15 mouse cellular contexts compared by ENCODE assay signal in the genomic region with DNA sequence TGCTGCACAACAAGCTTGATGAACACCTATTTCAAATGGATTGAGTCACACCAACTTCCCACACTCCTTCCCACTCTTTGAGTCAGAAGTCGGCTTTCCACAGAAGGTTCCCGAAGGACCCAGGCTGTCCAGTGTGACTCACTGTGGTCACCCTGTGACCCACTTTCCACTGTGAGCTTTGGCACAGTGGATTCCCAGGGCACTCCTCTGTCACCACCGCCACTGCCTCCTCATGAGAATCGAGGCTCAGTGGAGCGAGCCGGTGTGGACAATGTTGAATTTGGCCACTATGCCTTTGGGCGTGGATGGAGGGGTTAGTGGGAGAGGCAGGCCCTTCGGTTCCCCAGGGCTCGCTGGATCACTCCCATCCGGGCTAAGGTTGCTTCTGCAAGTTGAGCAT. TPM values are rescaled to one million over a fixed set of nuclear protein-coding genes. Genes with fewer than 3 reads are reported as not detected.
DNase-seq lines count a peak whose midpoint lies in the region; ATAC-seq and TF ChIP-seq lines count a peak whose summit lies in the region.
"Had no signal": no experiment of that assay in that cellular context is flagged by ENCODE, and none has a peak within 500 bp of the region (broad histone marks: within the 10 kb centered on the region; RNA-seq: fewer than 3 reads in every experiment).

No protein-coding gene starts in this region.

- WGBS in intestine, postnatal 0 days: 90% methylated on average over 10 of the region's 10 CpGs

- H3K4me2 ChIP-seq in myocyte (ENCODE audit: low read depth): peak overlapping the region; percentile 54
- H3K4me2 ChIP-seq in intestine, postnatal 0 days (replicated peaks; ENCODE audit: low read depth): no peak overlapping the region
- H3K4me2 ChIP-seq: liver, embryonic 13.5 days; midbrain, embryonic 13.5 days; neural tube, embryonic 12.5 days had no signal

- H3K4me1 ChIP-seq in intestine, postnatal 0 days (replicated peaks; ENCODE audit: control insufficient read depth, insufficient read depth, low read length): no peaks in the 10 kb centered on the region
- H3K4me1 ChIP-seq: liver, embryonic 13.5 days; midbrain, embryonic 13.5 days; neural tube, embryonic 12.5 days had no signal

- no peak for TF ChIP-seq POLR2A in myocyte (IDR thresholded peaks at IDR 0.05; ENCODE audit: insufficient read length, low read depth)

- no peaks in the 10 kb centered on the region for H3K36me3 ChIP-seq in myocyte (ENCODE audit: control insufficient read depth, insufficient read depth)
- no peaks in the 10 kb centered on the region for H3K36me3 ChIP-seq in intestine, postnatal 0 days (ENCODE audit: control insufficient read depth, insufficient read depth)
- H3K36me3 ChIP-seq: liver, embryonic 13.5 days; midbrain, embryonic 13.5 days; neural tube, embryonic 12.5 days had no signal

- H3K27me3 ChIP-seq in myocyte (ENCODE audit: control insufficient read depth, insufficient read depth, insufficient read length): no peaks in the 10 kb centered on the region
- H3K27me3 ChIP-seq in intestine, postnatal 0 days (replicated peaks; ENCODE audit: control insufficient read depth, insufficient read depth, low read length): no peaks in the 10 kb centered on the region
- H3K27me3 ChIP-seq: liver, embryonic 13.5 days; midbrain, embryonic 13.5 days; neural tube, embryonic 12.5 days had no signal

- H3K9ac ChIP-seq in intestine, postnatal 0 days (ENCODE audit: low read depth, low read length): no peak overlapping the region
- H3K9ac ChIP-seq: liver, embryonic 13.5 days; midbrain, embryonic 13.5 days; neural tube, embryonic 12.5 days had no signal

- no peak overlapping the region for H3ac ChIP-seq in myocyte (ENCODE audit: control insufficient read depth, insufficient read length)

- H3K9me3 ChIP-seq in intestine, postnatal 0 days (ENCODE audit: control insufficient read depth): no peaks in the 10 kb centered on the region
- H3K9me3 ChIP-seq: liver, embryonic 13.5 days; midbrain, embryonic 13.5 days; neural tube, embryonic 12.5 days had no signal

- no peaks in the 10 kb centered on the region for H3K79me2 ChIP-seq in myocyte (ENCODE audit: control insufficient read depth, insufficient read depth)

- no peak overlapping the region for H3K27ac ChIP-seq in intestine, postnatal 0 days (ENCODE audit: low read depth, low read length)
- H3K27ac ChIP-seq: liver, embryonic 13.5 days; midbrain, embryonic 13.5 days; neural tube, embryonic 12.5 days had no signal

- ATAC-seq in megakaryocyte, adult 5-6 weeks (ENCODE audit: poor library complexity, severe bottlenecking): no peak
- ATAC-seq in granulocyte monocyte progenitor cell, adult 5-6 weeks (replicated peaks; ENCODE audit: poor library complexity, severe bottlenecking): no peak
- ATAC-seq in intestine, postnatal 0 days: no peak
- ATAC-seq: forebrain, embryonic 16.5 days; midbrain, embryonic 13.5 days had no signal

- no peak overlapping the region for H3K4me3 ChIP-seq in myocyte
- H3K4me3 ChIP-seq in intestine, postnatal 0 days (ENCODE audit: low read depth, low read length): no peak overlapping the region
- H3K4me3 ChIP-seq: liver, embryonic 13.5 days; midbrain, embryonic 13.5 days; neural tube, embryonic 12.5 days had no signal

- no peak for TF ChIP-seq CTCF in intestine, postnatal 0 days (IDR thresholded peaks at IDR 0.05; ENCODE audit: low read depth)

- peak; percentile 31 for DNase-seq in right cerebral cortex, adult 18-20 months
- no peak for DNase-seq in right cerebral cortex, postnatal 4 days
- peak; percentile 33 for DNase-seq in adrenal gland, adult 8-10 months
- DNase-seq in gastrocnemius, adult 8-10 months (ENCODE audit: low spot score in 2 of 2): peak; percentile 33 to 36
- DNase-seq: cerebellum, postnatal 36 days; kidney, adult 8-10 months; liver, embryonic 13.5 days; lung, postnatal 10 days had no signal

TF ChIP-seq in myocyte, 11 proteins besides CTCF, POLR2A, EP300 and RAD21:
- TF ChIP-seq MYOD1 (IDR thresholded peaks at IDR 0.05; ENCODE audit: control insufficient read depth in 1 of 3, insufficient read length in 2 of 3, low read depth in 2 of 3) (no peak), CEBPB (IDR thresholded peaks at IDR 0.05; ENCODE audit: insufficient read depth, poor library complexity, severe bottlenecking) (0 out of 2 replicates have a peak, but pooled peaks have one; percentile 31), SRF (IDR thresholded peaks at IDR 0.05; ENCODE audit: control insufficient read depth, insufficient read length, low read depth) (no peak)

RNA-seq across cellular contexts. Expression of a gene that starts 25.3 kb away (rescaled TPM):
- 10 to 100 TPM; 18.2 to 48.1 (median 25.2) TPM for total RNA-seq in adrenal gland, adult 8-10 months (2022)
- total RNA-seq in gastrocnemius, adult 8-10 months (2022): 10 to 100 TPM; 15.1 to 28.1 (median 17.1) TPM
- 63.3 TPM for polyA plus RNA-seq in myocyte (2012; fragmentation: generic; extraction: Trizol)
- 0.13 TPM in 1 of 2 replicates, not detected in the other for total RNA-seq in megakaryocyte, adult 5-6 weeks (2015)
- not detected in 2 replicates for total RNA-seq in megakaryocyte, adult 5-6 weeks (2017)
- total RNA-seq in granulocyte monocyte progenitor cell, adult 5-6 weeks (2014; fragmentation: Nextera tagmentation): not detected in 2 replicates
- total RNA-seq in granulocyte monocyte progenitor cell, adult 5-6 weeks (2017): 0.13 TPM in 1 of 2 replicates, not detected in the other
- polyA plus RNA-seq in intestine, postnatal 0 days (2015; fragmentation: Nextera tagmentation; extraction: Ambion mirVana): 99.2 and 101 TPM in 2 replicates

Comparison
In these comparisons a context has a peak if more than half of its experiments do, and no peak if none do; other contexts are left out.
1. RNA of a gene that starts 25.3 kb away (total RNA-seq): 18.2 to 48.1 TPM in adrenal gland, adult 8-10 months and 15.1 to 28.1 TPM in gastrocnemius, adult 8-10 months; 0.13 TPM in megakaryocyte, adult 5-6 weeks and 0.13 TPM in granulocyte monocyte progenitor cell, adult 5-6 weeks; every median in the first group is over 10 times any median in the second.